Mouse (Mus musculus) intestine, embryonic 16.5 days (tissue): ENCODE data around the gene Nat10. TPM values are rescaled to one million over a fixed set of nuclear protein-coding genes. Genes with fewer than 3 reads are reported as not detected.

Source experiments
- ATAC-seq: fragments of 200-750 bp; cut with Nextera tagmentation; 2 replicates; pipeline ENCODE4 v1.8.0; 2017; ENCODE audit warnings: moderate TSS enrichment, moderate library complexity
- H3K27ac ChIP-seq: fragments of 300-500 bp; sonication (generic); 2 replicates; pipeline ENCODE4 v1.5.1; 2014; ENCODE audit warnings: mild to moderate bottlenecking, low read length
- H3K27me3 ChIP-seq: fragments of 300-500 bp; sonication (generic); replicated peaks from 2 replicates; pipeline ENCODE4 v1.6.1; 2014; ENCODE audit warnings: low read length, control low read depth, mixed read lengths; ENCODE audit not compliant: control insufficient read depth, insufficient read depth
- H3K36me3 ChIP-seq: fragments of 300-500 bp; sonication (generic); 2 replicates; pipeline ENCODE4 v1.6.1; 2014; ENCODE audit warnings: low read length, control low read depth; ENCODE audit not compliant: control insufficient read depth, insufficient read depth
- H3K4me1 ChIP-seq: fragments of 300-500 bp; sonication (generic); 2 replicates; pipeline ENCODE4 v1.6.1; 2014; ENCODE audit warnings: low read length, control low read depth, mixed read lengths; ENCODE audit not compliant: control insufficient read depth, insufficient read depth
- H3K4me2 ChIP-seq: fragments of 300-500 bp; sonication (generic); 2 replicates; pipeline ENCODE4 v1.6.1; 2014; ENCODE audit warnings: low read depth, low read length, control low read depth
- H3K4me3 ChIP-seq: fragments of 300-500 bp; sonication (generic); 2 replicates; pipeline ENCODE4 v1.5.1; 2014; ENCODE audit warnings: mild to moderate bottlenecking, low read length
- H3K9ac ChIP-seq: fragments of 300-500 bp; sonication (generic); 2 replicates; pipeline ENCODE4 v1.6.1; 2014; ENCODE audit warnings: low read depth, low read length
- H3K9me3 ChIP-seq: fragments of 300-500 bp; sonication (generic); 2 replicates; pipeline ENCODE4 v1.6.1; 2016; ENCODE audit warnings: low read length, control low read depth; ENCODE audit not compliant: control insufficient read depth
- WGBS: fragments of 180-500 bp; shearing (Covaris S2); extraction: QIAGEN DNeasy Blood & Tissue Kit; methylation state at CpG from one replicate; pipeline ENCODE4 v1.1.7; 2014; 5-methylcytosine and 5-hydroxymethylcytosine counted together
- polyA plus RNA-seq: library from polyadenylated mRNA; unstranded; fragments of >200 nt; fragmentation: Nextera tagmentation; extraction: Ambion mirVana; gene quantifications from 2 replicates; pipeline ENCODE4 v1.2.1, GENCODE M21; 2015

Nat10 gene
- polyA plus RNA-seq, 1 experiment from 2014 or later: 28.9 TPM

GRCm38 (mm10) chr2:103795843-103796210, 34.8 kb upstream of the Nat10 start:
- peak overlapping the region; percentile 100 for H3K27ac ChIP-seq
- ATAC-seq: peak; percentile 60
- no peaks in the 10 kb centered on the region for H3K36me3 ChIP-seq
- no peaks in the 10 kb centered on the region for H3K27me3 ChIP-seq
- H3K4me2 ChIP-seq: peak overlapping the region; percentile 48
- H3K9me3 ChIP-seq: no peaks in the 10 kb centered on the region
- peaks cover 12% of the 10 kb centered on the region for H3K4me1 ChIP-seq
- peak overlapping the region; percentile 97 for H3K9ac ChIP-seq
- 0% methylated on average over 11 of the region's 11 CpGs for WGBS
- peak overlapping the region; percentile 94 for H3K4me3 ChIP-seq

- no peak overlapping the region for H3K9ac ChIP-seq
- H3K4me3 ChIP-seq: no peak overlapping the region
- H3K27me3 ChIP-seq: no peaks in the 10 kb centered on the region
- ATAC-seq: no peak
- WGBS: 83% methylated on average over 1 of the region's 1 CpGs
- peaks cover 12% of the 10 kb centered on the region; the same call in 1 of the 2 replicates for H3K4me1 ChIP-seq
- 0 out of 2 replicates have a peak, but pooled peaks cover 3% of the 10 kb centered on the region for H3K36me3 ChIP-seq
- H3K4me2 ChIP-seq: no peak overlapping the region
- H3K27ac ChIP-seq: no peak overlapping the region
- H3K9me3 ChIP-seq: no peaks in the 10 kb centered on the region
These were observed 30.9 kb upstream of the Nat10 start for GRCm38 (mm10) chr2:103792009-103792408.

- Histone ChIP-seq H3K27ac (no peak overlapping the region), H3K36me3 (peaks cover 6% of the 10 kb centered on the region; the same call in 1 of the 2 replicates), H3K4me2 (no peak overlapping the region), H3K9me3 (no peaks in the 10 kb centered on the region), H3K4me1 (peaks cover 6% of the 10 kb centered on the region; the same call in 1 of the 2 replicates), H3K9ac (no peak overlapping the region), H3K4me3 (no peak overlapping the region), H3K27me3 (no peaks in the 10 kb centered on the region)
- ATAC-seq: no peak
- WGBS: 88% methylated on average over 1 of the region's 1 CpGs
These were observed 24.7 kb upstream of the Nat10 start for GRCm38 (mm10) chr2:103785735-103786134.

GRCm38 (mm10) chr2:103784621-103785020, 23.6 kb upstream of the Nat10 start:
- 88% methylated on average over 4 of the region's 4 CpGs for WGBS
- no peak for ATAC-seq
- peaks cover 6% of the 10 kb centered on the region; the same call in 1 of the 2 replicates for H3K36me3 ChIP-seq

GRCm38 (mm10) chr2:103762492-103762891, 1.4 kb upstream of the Nat10 start:
- 53% methylated on average over 1 of the region's 1 CpGs for WGBS
- Histone ChIP-seq H3K9ac (no peak overlapping the region), H3K4me3 (no peak overlapping the region), H3K4me1 (peaks cover 8% of the 10 kb centered on the region; the same call in 1 of the 2 replicates), H3K27me3 (no peaks in the 10 kb centered on the region), H3K27ac (no peak overlapping the region), H3K4me2 (no peak overlapping the region), H3K9me3 (no peaks in the 10 kb centered on the region), H3K36me3 (peaks cover 8% of the 10 kb centered on the region; the same call in 1 of the 2 replicates)
- ATAC-seq: no peak

More at GRCm38 (mm10) chr2:103784621-103785020, 23.6 kb upstream of the Nat10 start:
- H3K4me3 ChIP-seq: no peak overlapping the region
- H3K4me2 ChIP-seq: no peak overlapping the region
- H3K9me3 ChIP-seq: no peaks in the 10 kb centered on the region
- no peak overlapping the region for H3K27ac ChIP-seq
- no peaks in the 10 kb centered on the region for H3K4me1 ChIP-seq
- H3K27me3 ChIP-seq: no peaks in the 10 kb centered on the region
- no peak overlapping the region for H3K9ac ChIP-seq

GRCm38 (mm10) chr2:103761993-103762392, 923 bp upstream of the Nat10 start:
- no peak overlapping the region for H3K4me3 ChIP-seq
- no peaks in the 10 kb centered on the region for H3K9me3 ChIP-seq
- H3K4me2 ChIP-seq: peak overlapping the region; percentile 57
- no peaks in the 10 kb centered on the region for H3K27me3 ChIP-seq
- peaks cover 8% of the 10 kb centered on the region; the same call in 1 of the 2 replicates for H3K4me1 ChIP-seq
- no peak overlapping the region for H3K27ac ChIP-seq
- peaks cover 7% of the 10 kb centered on the region; the same call in 1 of the 2 replicates for H3K36me3 ChIP-seq
- ATAC-seq: no peak
- 38% methylated on average over 4 of the region's 4 CpGs for WGBS
- H3K9ac ChIP-seq: no peak overlapping the region

GRCm38 (mm10) chr2:103760421-103760820, 649 bp downstream of the Nat10 start:
- under 1% methylated on average over 12 of the region's 12 CpGs for whole genome bisulfite sequencing
- peaks cover 6% of the 10 kb centered on the region; the same call in 1 of the 2 replicates for H3K36me3 ChIP-seq
- peak; percentile 29; the same call in 1 of the 2 replicates for ATAC-seq

GRCm38 (mm10) chr2:103755458-103756085, 5.5 kb downstream of the Nat10 start:
- Histone ChIP-seq H3K36me3 (peaks cover 21% of the 10 kb centered on the region), H3K27ac (no peak overlapping the region), H3K9me3 (no peaks in the 10 kb centered on the region), H3K4me2 (no peak overlapping the region), H3K9ac (no peak overlapping the region), H3K4me1 (0 out of 2 replicates have a peak, but pooled peaks cover 3% of the 10 kb centered on the region), H3K27me3 (no peaks in the 10 kb centered on the region), H3K4me3 (no peak overlapping the region)
- ATAC-seq: no peak
- WGBS: 85% methylated on average over 9 of the region's 9 CpGs

More at GRCm38 (mm10) chr2:103760421-103760820, 649 bp downstream of the Nat10 start:
- Histone ChIP-seq H3K4me3 (peak overlapping the region; percentile 67), H3K4me2 (peak overlapping the region; percentile 55), H3K27ac (peak overlapping the region; percentile 53), H3K9ac (peak overlapping the region; percentile 63), H3K27me3 (no peaks in the 10 kb centered on the region), H3K4me1 (peaks cover 8% of the 10 kb centered on the region; the same call in 1 of the 2 replicates), H3K9me3 (no peaks in the 10 kb centered on the region)

GRCm38 (mm10) chr2:103754614-103755013, 6.5 kb downstream of the Nat10 start:
- H3K4me2 ChIP-seq: no peak overlapping the region
- no peak overlapping the region for H3K27ac ChIP-seq
- peaks cover 23% of the 10 kb centered on the region for H3K36me3 ChIP-seq
- ATAC-seq: no peak
- no peaks in the 10 kb centered on the region for H3K9me3 ChIP-seq
- 90% methylated on average over 3 of the region's 3 CpGs for WGBS
- H3K9ac ChIP-seq: no peak overlapping the region
- H3K4me3 ChIP-seq: no peak overlapping the region
- peaks cover 3% of the 10 kb centered on the region; the same call in 1 of the 2 replicates for H3K4me1 ChIP-seq
- no peaks in the 10 kb centered on the region for H3K27me3 ChIP-seq
